Mouse (Mus musculus): ENCODE results near the gene Hlcs.

Gene Hlcs

GRCm38 (mm10) chr16:94205528-94206484 is 107.6 kb downstream of the Hlcs start:
- no peak for DNase-seq (ENCODE audit: low spot score)

- DNase-seq (ENCODE audit: low spot score) = no peak
Observed at GRCm38 (mm10) chr16:94201387-94201786, 112.0 kb downstream of the Hlcs start.

- no peak for DNase-seq (ENCODE audit: low spot score)
Observed at GRCm38 (mm10) chr16:94195913-94196312, 117.5 kb downstream of the Hlcs start.

GRCm38 (mm10) chr16:94191379-94192315 is 121.7 kb downstream of the Hlcs start:
- DNase-seq (ENCODE audit: low spot score) = no peak

GRCm38 (mm10) chr16:94190256-94190655 is 123.1 kb downstream of the Hlcs start:
- no peak for DNase-seq (ENCODE audit: low spot score)

- DNase-seq (ENCODE audit: low spot score) = no peak
Observed at GRCm38 (mm10) chr16:94186526-94186925, 126.8 kb downstream of the Hlcs start.

GRCm38 (mm10) chr16:94185430-94185829 is 127.9 kb downstream of the Hlcs start:
- no peak for DNase-seq (ENCODE audit: low spot score)

GRCm38 (mm10) chr16:94180122-94180870 is 133.1 kb downstream of the Hlcs start:
- DNase-seq (ENCODE audit: low spot score) = no peak

GRCm38 (mm10) chr16:94179341-94180121 is 133.8 kb downstream of the Hlcs start:
- DNase-seq (ENCODE audit: low spot score) = no peak

- DNase-seq (ENCODE audit: low spot score) = no peak
Observed at GRCm38 (mm10) chr16:94178441-94179220, 134.7 kb downstream of the Hlcs start.

- DNase-seq (ENCODE audit: low spot score) = no peak
Observed at GRCm38 (mm10) chr16:94176997-94177857, 136.1 kb downstream of the Hlcs start.

GRCm38 (mm10) chr16:94175366-94175986 is 137.9 kb downstream of the Hlcs start:
- DNase-seq (ENCODE audit: low spot score) = no peak

GRCm38 (mm10) chr16:94173361-94173760 is 140.0 kb downstream of the Hlcs start:
- DNase-seq (ENCODE audit: low spot score) = no peak

- DNase-seq (ENCODE audit: low spot score) = no peak
Observed at GRCm38 (mm10) chr16:94170218-94170617, 143.2 kb downstream of the Hlcs start.

GRCm38 (mm10) chr16:94168655-94169545 is 144.5 kb downstream of the Hlcs start:
- no peak for DNase-seq (ENCODE audit: low spot score)

GRCm38 (mm10) chr16:94164978-94165377 is 148.4 kb downstream of the Hlcs start:
- no peak for DNase-seq (ENCODE audit: low spot score)

- DNase-seq (ENCODE audit: low spot score) = no peak
Observed at GRCm38 (mm10) chr16:94164236-94164635, 149.1 kb downstream of the Hlcs start.

- no peak for DNase-seq (ENCODE audit: low spot score)
Observed at GRCm38 (mm10) chr16:94163051-94163450, 150.3 kb downstream of the Hlcs start.
